Mouse (Mus musculus) kidney, postnatal 0 days (tissue): ENCODE data around the gene Pqlc2. TPM values are rescaled to one million over a fixed set of nuclear protein-coding genes. Genes with fewer than 3 reads are reported as not detected.
A peak's percentile ranks its signal among the peaks of the same experiment; 100 is the strongest.

Source experiments
- ATAC-seq: fragments of 200-750 bp; cut with Nextera tagmentation; replicated peaks from 2 replicates; pipeline ENCODE4 v1.8.0; 2017; ENCODE audit warnings: low read depth, moderate number of reproducible peaks, moderate TSS enrichment, moderate library complexity; ENCODE audit not compliant: low FRiP score
- DNase-seq: peaks from one replicate; pipeline ENCODE4 v3.0.0-alpha.2; 2016; ENCODE audit warnings: low spot score
- H3K27ac ChIP-seq: fragments of 300-500 bp; sonication (generic); 2 replicates; pipeline ENCODE4 v1.5.1; 2014; ENCODE audit warnings: mild to moderate bottlenecking
- H3K27me3 ChIP-seq: fragments of 300-500 bp; sonication (generic); 2 replicates; pipeline ENCODE4 v1.6.1; 2014; ENCODE audit warnings: low read length, mixed read lengths; ENCODE audit not compliant: insufficient read depth
- H3K36me3 ChIP-seq: fragments of 300-500 bp; sonication (generic); 2 replicates; pipeline ENCODE4 v1.6.1; 2014; ENCODE audit warnings: low read length, mixed read lengths; ENCODE audit not compliant: insufficient read depth
- H3K4me1 ChIP-seq: fragments of 300-500 bp; sonication (generic); replicated peaks from 2 replicates; pipeline ENCODE4 v1.6.1; 2014; ENCODE audit warnings: antibody characterized with exemption, low read length, mixed read lengths; ENCODE audit not compliant: insufficient read depth
- H3K4me2 ChIP-seq: fragments of 300-500 bp; sonication (generic); 2 replicates; pipeline ENCODE4 v1.6.1; 2014; ENCODE audit warnings: mild to moderate bottlenecking, low read length, moderate library complexity, mixed read lengths
- H3K4me3 ChIP-seq: fragments of 300-500 bp; sonication (generic); replicated peaks from 2 replicates; pipeline ENCODE4 v1.5.1; 2014; ENCODE audit warnings: low read depth, low read length
- H3K9ac ChIP-seq: fragments of 300-500 bp; sonication (generic); 2 replicates; pipeline ENCODE4 v1.6.1; 2014; ENCODE audit warnings: low read depth, low read length
- H3K9me3 ChIP-seq: fragments of 300-500 bp; sonication (generic); replicated peaks from 2 replicates; pipeline ENCODE4 v1.6.1; 2016; ENCODE audit warnings: low read length, inconsistent platforms, mixed read lengths
- CTCF ChIP-seq: IDR thresholded peaks from 2 replicates; pipeline ENCODE4 v1.5.1; 2016; ENCODE audit warnings: antibody characterized with exemption, low read depth, mild to moderate bottlenecking, moderate library complexity
- WGBS: fragments of 180-500 bp; shearing (Covaris S2); extraction: QIAGEN DNeasy Blood & Tissue Kit; methylation state at CpG from one replicate; pipeline ENCODE4 v1.1.7; 2014; 5-methylcytosine and 5-hydroxymethylcytosine counted together
- polyA plus RNA-seq: library from polyadenylated mRNA; unstranded; fragments of >200 nt; fragmentation: Nextera tagmentation; extraction: Ambion mirVana; gene quantifications from 2 replicates; pipeline ENCODE4 v1.2.1, GENCODE M21; 2015

Pqlc2 gene
- polyA plus RNA-seq, 1 experiment from 2014 or later: 21.3 TPM

- 15% methylated on average over 6 of the region's 6 CpGs for WGBS
- peak; percentile 22; the same call in 1 of the 2 replicates for ATAC-seq
- peaks cover 14% of the 10 kb centered on the region for H3K4me1 ChIP-seq
Measured at GRCm38 (mm10) chr4:139282955-139283417, 27.5 kb downstream of the Pqlc2 start.

GRCm38 (mm10) chr4:139281791-139282345, 28.6 kb downstream of the Pqlc2 start:
- H3K27me3 ChIP-seq: no peaks in the 10 kb centered on the region
- DNase-seq (peak; percentile 58), ATAC-seq (peak; percentile 11; the same call in 1 of the 2 replicates)
- H3K4me1 ChIP-seq: peaks cover 14% of the 10 kb centered on the region
- H3K4me3 ChIP-seq: no peak overlapping the region
- H3K9ac ChIP-seq: no peak overlapping the region
- peak overlapping the region; percentile 71 for H3K27ac ChIP-seq
- H3K4me2 ChIP-seq: no peak overlapping the region
- WGBS: 39% methylated on average over 16 of the region's 16 CpGs
- no peak for TF ChIP-seq CTCF
- H3K36me3 ChIP-seq: peaks cover 40% of the 10 kb centered on the region
- no peaks in the 10 kb centered on the region for H3K9me3 ChIP-seq

More at GRCm38 (mm10) chr4:139282955-139283417, 27.5 kb downstream of the Pqlc2 start:
- Histone ChIP-seq H3K4me2 (no peak overlapping the region), H3K4me3 (no peak overlapping the region), H3K27ac (peak overlapping the region; percentile 71), H3K9me3 (no peaks in the 10 kb centered on the region), H3K36me3 (peaks cover 46% of the 10 kb centered on the region), H3K27me3 (no peaks in the 10 kb centered on the region), H3K9ac (no peak overlapping the region)
- 0 out of 2 replicates have a peak, but pooled peaks have one; percentile 4 for TF ChIP-seq CTCF
- DNase-seq: peak; percentile 94

GRCm38 (mm10) chr4:139280530-139280929, 30.0 kb downstream of the Pqlc2 start:
- ATAC-seq (no peak), DNase-seq (no peak)
- H3K9me3 ChIP-seq: no peaks in the 10 kb centered on the region
- no peaks in the 10 kb centered on the region for H3K27me3 ChIP-seq
- no peak overlapping the region for H3K27ac ChIP-seq
- H3K36me3 ChIP-seq: peaks cover 32% of the 10 kb centered on the region
- H3K9ac ChIP-seq: no peak overlapping the region
- WGBS: 86% methylated on average over 12 of the region's 12 CpGs
- peaks cover 14% of the 10 kb centered on the region for H3K4me1 ChIP-seq
- H3K4me2 ChIP-seq: no peak overlapping the region
- no peak for TF ChIP-seq CTCF
- H3K4me3 ChIP-seq: no peak overlapping the region

- Histone ChIP-seq H3K27me3 (no peaks in the 10 kb centered on the region), H3K4me2 (no peak overlapping the region), H3K4me1 (no peaks in the 10 kb centered on the region; the same call in 1 of the 2 replicates), H3K36me3 (peaks cover 20% of the 10 kb centered on the region), H3K9me3 (no peaks in the 10 kb centered on the region), H3K9ac (no peak overlapping the region), H3K27ac (no peak overlapping the region), H3K4me3 (no peak overlapping the region)
- 91% methylated on average over 7 of the region's 7 CpGs for WGBS
- no peak for TF ChIP-seq CTCF
- no peak for DNase-seq
- no peak for ATAC-seq
Measured at GRCm38 (mm10) chr4:139276411-139276810, 34.1 kb downstream of the Pqlc2 start.

- no peak overlapping the region for H3K4me2 ChIP-seq
- H3K4me1 ChIP-seq: no peaks in the 10 kb centered on the region
- H3K27ac ChIP-seq: no peak overlapping the region
- DNase-seq: no peak
- H3K9ac ChIP-seq: no peak overlapping the region
- no peaks in the 10 kb centered on the region for H3K27me3 ChIP-seq
- ATAC-seq: no peak
- WGBS: 82% methylated on average over 7 of the region's 7 CpGs
- no peaks in the 10 kb centered on the region for H3K9me3 ChIP-seq
- H3K36me3 ChIP-seq: peaks cover 5% of the 10 kb centered on the region; the same call in 1 of the 2 replicates
- TF ChIP-seq CTCF: no peak
- H3K4me3 ChIP-seq: no peak overlapping the region
Measured at GRCm38 (mm10) chr4:139274573-139274972, 35.9 kb downstream of the Pqlc2 start.

- Histone ChIP-seq H3K27ac (no peak overlapping the region), H3K27me3 (no peaks in the 10 kb centered on the region), H3K9me3 (no peaks in the 10 kb centered on the region), H3K4me3 (no peak overlapping the region), H3K4me1 (no peaks in the 10 kb centered on the region), H3K4me2 (no peak overlapping the region), H3K9ac (no peak overlapping the region), H3K36me3 (peaks cover 2% of the 10 kb centered on the region; the same call in 1 of the 2 replicates)
- DNase-seq (no peak), ATAC-seq (no peak)
- WGBS: 75% methylated on average over 10 of the region's 10 CpGs
- no peak for TF ChIP-seq CTCF
Measured at GRCm38 (mm10) chr4:139272951-139273680, 37.4 kb downstream of the Pqlc2 start.
